17 mouse cellular contexts compared by ENCODE assay signal in genomic region chr17:31902630-31903198, GRCm38 (mm10). TPM values are rescaled to one million over a fixed set of nuclear protein-coding genes. Genes with fewer than 3 reads are reported as not detected.
DNase-seq lines count a peak whose midpoint lies in the region; ATAC-seq lines count a peak whose summit lies in the region.
"Had no signal": no experiment of that assay in that cellular context is flagged by ENCODE, and none has a peak within 500 bp of the region (broad histone marks: within the 10 kb centered on the region; RNA-seq: fewer than 3 reads in every experiment).

No protein-coding gene starts in this region.

- no peaks in the 10 kb centered on the region for H3K27me3 ChIP-seq in erythroblast, embryonic 14.5 days (ENCODE audit: control insufficient read depth)
- H3K27me3 ChIP-seq in lung, embryonic 16.5 days (ENCODE audit: control insufficient read depth, insufficient read depth, low read depth, low read length) = no peaks in the 10 kb centered on the region
- H3K27me3 ChIP-seq: embryonic facial prominence, embryonic 15.5 days; forebrain, embryonic 15.5 days; heart, embryonic 15.5 days; hindbrain, embryonic 12.5 days; neural tube, embryonic 12.5 days had no signal

- peak overlapping the region; percentile 64 for H3K4me3 ChIP-seq in erythroblast, embryonic 14.5 days (replicated peaks)
- H3K4me3 ChIP-seq in lung, embryonic 16.5 days (ENCODE audit: low read length) = no peak overlapping the region
- H3K4me3 ChIP-seq: embryonic facial prominence, embryonic 15.5 days; forebrain, embryonic 15.5 days; heart, embryonic 15.5 days; hindbrain, embryonic 12.5 days; layer of hippocampus, adult 2 months; left cerebral cortex, adult 2 months; neural tube, embryonic 12.5 days had no signal

- WGBS in lung, embryonic 16.5 days = 77% methylated on average over 3 of the region's 3 CpGs

- H3K36me3 ChIP-seq in erythroblast, embryonic 14.5 days (ENCODE audit: control insufficient read depth) = peaks cover 5% of the 10 kb centered on the region
- H3K36me3 ChIP-seq in lung, embryonic 16.5 days (ENCODE audit: control insufficient read depth, insufficient read depth, low read length) = no peaks in the 10 kb centered on the region
- H3K36me3 ChIP-seq: embryonic facial prominence, embryonic 15.5 days; forebrain, embryonic 15.5 days; heart, embryonic 15.5 days; hindbrain, embryonic 12.5 days; neural tube, embryonic 12.5 days had no signal

- ATAC-seq in erythroblast, adult 5-6 weeks (replicated peaks; ENCODE audit: low FRiP score, poor library complexity, severe bottlenecking) = no peak
- ATAC-seq in lung, embryonic 16.5 days (ENCODE audit: low read depth) = no peak
- no peak for ATAC-seq in CD4-positive, CD25-positive, alpha-beta regulatory T cell, adult 4 months
- ATAC-seq: forebrain, embryonic 15.5 days had no signal

- H3K27ac ChIP-seq in lung, embryonic 16.5 days (ENCODE audit: low read length) = peak overlapping the region; percentile 51
- H3K27ac ChIP-seq: embryonic facial prominence, embryonic 15.5 days; forebrain, embryonic 15.5 days; hindbrain, embryonic 12.5 days; layer of hippocampus, adult 2 months; left cerebral cortex, adult 2 months; neural tube, embryonic 12.5 days had no signal

- H3K9ac ChIP-seq in lung, embryonic 16.5 days (ENCODE audit: low read length) = no peak overlapping the region
- H3K9ac ChIP-seq: embryonic facial prominence, embryonic 15.5 days; forebrain, embryonic 15.5 days; heart, embryonic 15.5 days; hindbrain, embryonic 12.5 days; neural tube, embryonic 12.5 days had no signal

- DNase-seq in kidney, adult 18-20 months = peak; percentile 48
- no peak for DNase-seq in kidney, postnatal 4 days
- no peak for DNase-seq in lung, postnatal 36 days
- DNase-seq in R1 (ENCODE audit: low read depth, low spot score) = peak; percentile 32
- DNase-seq: cerebellum, adult 8-10 months; thymus, postnatal 25 days had no signal

- no peaks in the 10 kb centered on the region for H3K9me3 ChIP-seq in erythroblast, embryonic 14.5 days (ENCODE audit: control insufficient read depth, low read length)
- H3K9me3 ChIP-seq in lung, embryonic 16.5 days (ENCODE audit: control insufficient read depth, low read length) = no peaks in the 10 kb centered on the region
- H3K9me3 ChIP-seq: embryonic facial prominence, embryonic 15.5 days; forebrain, embryonic 15.5 days; heart, embryonic 15.5 days; hindbrain, embryonic 12.5 days; neural tube, embryonic 12.5 days had no signal

- H3K4me1 ChIP-seq in erythroblast, embryonic 14.5 days (ENCODE audit: control insufficient read depth) = peaks cover 86% of the 10 kb centered on the region
- peaks cover 35% of the 10 kb centered on the region for H3K4me1 ChIP-seq in lung, embryonic 16.5 days (replicated peaks; ENCODE audit: control insufficient read depth, insufficient read depth, low read length)
- H3K4me1 ChIP-seq: embryonic facial prominence, embryonic 15.5 days; forebrain, embryonic 15.5 days; hindbrain, embryonic 12.5 days; neural tube, embryonic 12.5 days had no signal

- H3K4me2 ChIP-seq in lung, embryonic 16.5 days (ENCODE audit: low read depth, low read length) = no peak overlapping the region
- H3K4me2 ChIP-seq: embryonic facial prominence, embryonic 15.5 days; forebrain, embryonic 15.5 days; hindbrain, embryonic 12.5 days; neural tube, embryonic 12.5 days had no signal

RNA-seq across cellular contexts. Expression of gene Sik1, which starts 47.1 kb away (rescaled TPM):
- polyA plus RNA-seq in erythroblast, embryonic 14.5 days (2012) = 0.87 and 1.0 TPM in 2 replicates
- 1.5 and 4.2 TPM in 2 replicates for total RNA-seq in erythroblast, adult 5-6 weeks (2015; ENCODE audit: low replicate concordance)
- 2.8 and 3.5 TPM in 2 replicates for total RNA-seq in erythroblast, adult 5-6 weeks (2017; ENCODE audit: low replicate concordance)
- polyA plus RNA-seq in lung, embryonic 16.5 days (2015; fragmentation: Nextera tagmentation; extraction: Ambion mirVana) = 32.7 and 33.0 TPM in 2 replicates
- polyA plus RNA-seq in CD4-positive, CD25-positive, alpha-beta regulatory T cell, adult 4 months (2017; shearing (Covaris generic)) = 1 to 10 TPM; 2.0 to 4.2 TPM

Comparison
In these comparisons a context has a peak if more than half of its experiments do, and no peak if none do; other contexts are left out.
1. DNase-seq: peak in kidney, adult 18-20 months (single experiment) and R1 (single experiment); none in kidney, postnatal 4 days (0 of 2) and lung, postnatal 36 days (single experiment).